Mouse (Mus musculus): ENCODE data around the gene Tbx5. TPM values are rescaled to one million over a fixed set of nuclear protein-coding genes. Genes with fewer than 3 reads are reported as not detected.

Tbx5 gene
- 0.71 and 1.8 TPM in 2 replicates for polyA plus RNA-seq (2015; fragmentation: Nextera tagmentation; extraction: Ambion mirVana)

GRCm38 (mm10) chr5:119832479-119832796 is at the start of gene Tbx5:
TSS of gene Tbx5 (plus strand) at chr5:119832668.
- Histone ChIP-seq H3K4me1 (peaks cover 21% of the 10 kb centered on the region), H3K9me3 (replicated peaks) (no peaks in the 10 kb centered on the region), H3K4me3 (replicated peaks) (peak within 1 kb of the TSS; percentile 31), H3K9ac (no peak within 1 kb of the TSS), H3K27ac (replicated peaks) (no peak within 1 kb of the TSS), H3K4me2 (replicated peaks) (peak within 1 kb of the TSS; percentile 43), H3K27me3 (peaks cover 95% of the 10 kb centered on the region), H3K36me3 (no peaks in the 10 kb centered on the region)
- ATAC-seq (ENCODE audit: insufficient number of reproducible peaks, low FRiP score, low TSS enrichment, low read depth), result no peak
- WGBS, result 7% methylated on average over 16 of the region's 16 CpGs

DNA sequence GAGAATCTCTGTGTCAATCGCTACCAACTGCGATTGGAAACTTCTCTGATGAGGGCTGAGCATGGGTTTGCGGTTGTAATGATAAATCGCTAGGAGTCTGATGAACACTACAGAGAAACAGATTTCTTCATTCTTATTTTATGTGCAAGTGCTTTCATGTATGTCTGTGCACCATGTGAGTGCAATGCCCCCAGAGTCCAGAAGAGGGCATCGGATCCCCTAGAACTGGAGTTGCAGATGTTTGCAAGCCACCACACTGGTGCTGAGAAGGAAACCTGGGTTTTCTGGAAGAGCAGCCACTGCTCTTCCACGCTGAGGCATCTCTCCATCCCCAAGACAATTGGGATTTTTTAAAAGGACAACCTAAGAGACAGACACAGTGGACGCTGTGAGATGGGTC is 46.5 kb upstream of the Tbx5 start:
- no peak overlapping the region for H3K4me3 ChIP-seq (replicated peaks)
- no peak overlapping the region for H3K27ac ChIP-seq (replicated peaks)
- H3K36me3 ChIP-seq, result no peaks in the 10 kb centered on the region
- no peak for ATAC-seq (ENCODE audit: insufficient number of reproducible peaks, low FRiP score, low TSS enrichment, low read depth)
- peaks cover 8% of the 10 kb centered on the region; the same call in 1 of the 2 replicates for H3K27me3 ChIP-seq
- no peak overlapping the region for H3K9ac ChIP-seq
- WGBS, result 89% methylated on average over 7 of the region's 7 CpGs
- no peaks in the 10 kb centered on the region for H3K9me3 ChIP-seq (replicated peaks)
- H3K4me2 ChIP-seq (replicated peaks), result no peak overlapping the region
- no peaks in the 10 kb centered on the region for H3K4me1 ChIP-seq

DNA sequence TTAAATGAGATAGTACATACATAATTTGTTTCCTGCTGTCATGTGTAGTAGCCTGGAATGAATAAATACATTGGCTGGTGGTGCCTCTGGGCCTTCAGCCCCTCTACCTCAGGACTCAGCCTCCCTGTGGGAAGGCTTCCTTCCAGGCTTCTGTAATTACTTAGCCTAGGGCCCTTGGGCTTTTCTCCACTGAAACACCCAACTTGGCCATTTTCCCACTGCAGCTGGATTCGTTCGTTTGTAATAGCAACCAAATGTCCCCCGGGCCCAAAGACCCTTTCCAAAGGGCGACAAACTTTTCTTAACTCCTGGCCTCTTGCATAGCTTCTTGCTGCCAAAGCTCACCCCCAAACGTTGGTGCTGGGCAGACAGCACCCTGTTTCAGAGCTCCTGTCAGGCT is 40.8 kb upstream of the Tbx5 start:
- Histone ChIP-seq H3K27me3 (peaks cover 51% of the 10 kb centered on the region), H3K36me3 (no peaks in the 10 kb centered on the region), H3K27ac (replicated peaks) (no peak overlapping the region), H3K9ac (no peak overlapping the region), H3K4me2 (replicated peaks) (no peak overlapping the region), H3K4me1 (no peaks in the 10 kb centered on the region), H3K9me3 (replicated peaks) (no peaks in the 10 kb centered on the region), H3K4me3 (replicated peaks) (no peak overlapping the region)
- WGBS, result 21% methylated on average over 5 of the region's 5 CpGs
- ATAC-seq (ENCODE audit: insufficient number of reproducible peaks, low FRiP score, low TSS enrichment, low read depth), result no peak

DNA sequence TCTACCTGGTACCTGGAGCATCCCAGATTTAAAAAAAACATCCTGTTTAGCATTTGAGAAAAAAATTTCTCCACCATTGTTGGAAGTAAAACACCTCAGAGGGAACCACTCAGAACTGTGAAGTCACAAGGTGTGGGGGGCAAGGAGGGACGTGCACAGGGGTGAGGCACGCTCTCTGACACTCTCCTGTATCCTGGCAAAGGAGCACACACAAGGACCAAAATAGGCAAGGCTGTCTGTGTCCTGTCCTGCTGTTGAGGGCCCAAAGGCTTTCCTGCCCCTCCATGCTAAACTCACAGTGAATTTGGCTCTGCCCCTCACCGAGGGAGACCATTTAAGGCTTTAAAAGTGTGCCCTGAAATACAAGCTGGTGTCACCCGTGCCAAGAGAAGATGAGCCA is 38.5 kb upstream of the Tbx5 start:
- Histone ChIP-seq H3K4me2 (replicated peaks) (no peak overlapping the region), H3K9me3 (replicated peaks) (no peaks in the 10 kb centered on the region), H3K4me3 (replicated peaks) (no peak overlapping the region), H3K9ac (no peak overlapping the region), H3K27ac (replicated peaks) (no peak overlapping the region), H3K4me1 (no peaks in the 10 kb centered on the region), H3K36me3 (no peaks in the 10 kb centered on the region), H3K27me3 (peaks cover 74% of the 10 kb centered on the region)
- 1% methylated on average over 4 of the region's 4 CpGs for WGBS
- ATAC-seq (ENCODE audit: insufficient number of reproducible peaks, low FRiP score, low TSS enrichment, low read depth), result no peak

DNA sequence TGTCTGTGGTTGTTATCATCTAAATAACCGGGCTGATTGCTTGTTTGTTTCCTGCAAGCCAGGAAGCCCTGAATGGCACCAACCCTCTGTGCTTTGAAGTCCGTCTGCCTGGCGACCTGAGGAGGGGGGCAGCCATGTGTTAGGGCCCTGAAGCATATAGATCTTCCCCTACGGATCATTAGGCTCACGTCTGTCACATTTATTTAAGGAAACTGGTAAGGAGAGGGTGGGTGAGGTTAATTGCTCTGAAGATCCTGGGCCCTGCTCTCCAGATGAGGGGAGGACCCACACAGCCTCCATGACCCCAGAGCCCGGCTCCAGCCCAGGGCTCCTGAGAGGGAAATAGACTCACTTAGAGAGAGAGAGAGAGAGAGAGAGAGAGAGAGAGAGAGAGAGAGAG is 37.1 kb upstream of the Tbx5 start:
- H3K27ac ChIP-seq (replicated peaks), result no peak overlapping the region
- no peak overlapping the region for H3K9ac ChIP-seq
- no peak overlapping the region for H3K4me3 ChIP-seq (replicated peaks)
- 6% methylated on average over 6 of the region's 6 CpGs for WGBS
- no peaks in the 10 kb centered on the region for H3K36me3 ChIP-seq
- ATAC-seq (ENCODE audit: insufficient number of reproducible peaks, low FRiP score, low TSS enrichment, low read depth), result no peak
- H3K4me1 ChIP-seq, result no peaks in the 10 kb centered on the region
- no peak overlapping the region for H3K4me2 ChIP-seq (replicated peaks)
- H3K9me3 ChIP-seq (replicated peaks), result no peaks in the 10 kb centered on the region
- H3K27me3 ChIP-seq, result peaks cover 82% of the 10 kb centered on the region

DNA sequence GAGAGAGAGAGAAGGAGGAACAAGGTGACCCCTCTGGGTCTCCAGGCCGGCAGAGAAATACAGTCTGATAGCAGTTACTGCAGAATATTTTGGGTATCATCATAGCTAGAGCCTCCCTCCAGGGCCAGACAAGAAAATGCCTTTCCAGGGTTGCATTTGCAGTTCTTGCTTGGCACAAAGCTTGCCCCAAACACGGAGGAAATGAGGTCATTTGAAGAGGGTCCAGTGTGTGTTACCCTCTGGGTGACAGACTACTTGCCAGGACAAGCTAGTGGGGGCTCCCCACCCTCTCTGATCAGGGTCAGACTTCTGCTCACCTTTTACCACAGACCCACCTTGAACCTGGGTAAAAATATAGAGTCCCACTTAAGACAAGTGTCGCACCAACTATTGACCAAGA is 36.7 kb upstream of the Tbx5 start:
- Histone ChIP-seq H3K4me2 (replicated peaks) (no peak overlapping the region), H3K27ac (replicated peaks) (no peak overlapping the region), H3K4me3 (replicated peaks) (no peak overlapping the region), H3K27me3 (peaks cover 85% of the 10 kb centered on the region), H3K9me3 (replicated peaks) (no peaks in the 10 kb centered on the region), H3K9ac (no peak overlapping the region), H3K4me1 (no peaks in the 10 kb centered on the region), H3K36me3 (no peaks in the 10 kb centered on the region)
- ATAC-seq (ENCODE audit: insufficient number of reproducible peaks, low FRiP score, low TSS enrichment, low read depth), result no peak
- 10% methylated on average over 3 of the region's 3 CpGs for WGBS

DNA sequence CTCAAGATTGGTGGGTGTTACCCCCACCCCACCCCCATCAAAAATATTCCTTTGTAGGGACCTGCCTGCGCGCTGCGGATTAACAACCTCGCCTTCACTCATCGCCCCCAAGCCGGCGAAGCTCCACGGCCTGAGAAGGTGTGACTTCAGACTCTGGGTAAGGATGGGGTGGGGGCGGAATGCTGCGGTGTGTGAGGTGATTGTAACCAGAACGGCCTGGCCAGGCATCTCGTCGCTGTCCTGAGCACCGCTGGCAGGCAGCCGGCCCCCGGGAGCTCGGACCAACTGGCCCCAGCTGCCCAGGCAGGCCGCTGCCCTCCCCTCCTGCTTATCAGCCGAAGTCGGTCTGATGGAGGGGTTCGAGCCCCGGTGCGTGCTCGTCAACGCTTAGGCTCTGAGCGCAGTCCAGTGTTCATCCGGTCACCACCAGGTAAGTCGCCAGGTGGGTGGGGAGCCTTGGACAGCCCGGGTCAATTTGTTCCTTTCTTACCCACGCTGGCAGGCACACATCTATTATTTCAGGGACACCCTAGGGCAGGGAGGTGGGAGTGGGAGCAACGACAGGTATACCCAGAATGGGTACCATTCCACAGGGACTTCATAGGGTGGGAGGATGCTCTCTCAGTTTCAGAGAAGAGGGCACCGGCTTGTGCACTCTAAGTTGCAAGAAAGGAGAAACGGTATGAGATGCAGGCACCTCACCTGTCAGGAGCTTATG is 35.9 kb upstream of the Tbx5 start:
- H3K36me3 ChIP-seq, result no peaks in the 10 kb centered on the region
- H3K4me2 ChIP-seq (replicated peaks), result no peak overlapping the region
- no peaks in the 10 kb centered on the region for H3K4me1 ChIP-seq
- 1% methylated on average over 33 of the region's 33 CpGs for WGBS
- H3K9ac ChIP-seq, result no peak overlapping the region
- H3K9me3 ChIP-seq (replicated peaks), result no peaks in the 10 kb centered on the region
- no peak overlapping the region for H3K27ac ChIP-seq (replicated peaks)
- no peak overlapping the region for H3K4me3 ChIP-seq (replicated peaks)
- no peak for ATAC-seq (ENCODE audit: insufficient number of reproducible peaks, low FRiP score, low TSS enrichment, low read depth)
- peaks cover 90% of the 10 kb centered on the region for H3K27me3 ChIP-seq

DNA sequence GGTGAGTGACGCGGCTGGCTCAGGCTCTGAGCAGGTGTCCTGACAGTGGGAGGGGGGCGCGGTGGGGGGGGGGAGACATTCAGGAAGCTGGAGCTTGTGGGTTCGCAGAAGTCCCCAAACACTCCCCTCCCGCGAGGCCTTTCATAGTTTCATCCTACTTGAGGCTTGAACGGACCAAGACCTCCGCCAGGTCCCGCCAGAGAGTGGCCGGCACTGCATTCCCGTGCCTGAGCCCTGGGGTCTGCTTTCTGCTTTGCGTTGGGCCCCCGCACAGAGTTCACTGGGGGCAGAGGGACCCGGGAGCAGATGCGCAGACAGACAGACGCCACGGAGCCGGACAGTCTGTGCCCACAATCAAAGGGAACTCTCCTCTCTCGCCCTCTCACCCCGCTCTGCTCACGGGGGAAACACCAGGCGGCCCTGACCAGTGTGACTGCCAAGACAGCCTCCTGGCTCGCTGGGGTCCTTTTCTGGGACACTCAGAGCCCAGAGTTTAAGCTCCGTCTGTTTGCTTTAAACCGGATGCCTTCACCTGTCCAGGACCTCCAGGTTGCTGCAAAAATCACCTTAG is 34.8 kb upstream of the Tbx5 start:
- Histone ChIP-seq H3K36me3 (no peaks in the 10 kb centered on the region), H3K9me3 (replicated peaks) (no peaks in the 10 kb centered on the region), H3K27ac (replicated peaks) (no peak overlapping the region), H3K9ac (no peak overlapping the region), H3K27me3 (peaks cover 97% of the 10 kb centered on the region), H3K4me3 (replicated peaks) (no peak overlapping the region), H3K4me2 (replicated peaks) (no peak overlapping the region), H3K4me1 (no peaks in the 10 kb centered on the region)
- no peak for ATAC-seq (ENCODE audit: insufficient number of reproducible peaks, low FRiP score, low TSS enrichment, low read depth)
- WGBS, result 3% methylated on average over 26 of the region's 26 CpGs

GRCm38 (mm10) chr5:119798261-119798660 is 34.2 kb upstream of the Tbx5 start:
- Histone ChIP-seq H3K9ac (no peak overlapping the region), H3K36me3 (no peaks in the 10 kb centered on the region), H3K4me2 (replicated peaks) (no peak overlapping the region), H3K27me3 (peaks cover 100% of the 10 kb centered on the region), H3K27ac (replicated peaks) (no peak overlapping the region), H3K4me3 (replicated peaks) (no peak overlapping the region), H3K4me1 (peaks cover under 1% of the 10 kb centered on the region; the same call in 1 of the 2 replicates), H3K9me3 (replicated peaks) (no peaks in the 10 kb centered on the region)
- no peak for ATAC-seq (ENCODE audit: insufficient number of reproducible peaks, low FRiP score, low TSS enrichment, low read depth)
- WGBS, result 10% methylated on average over 4 of the region's 4 CpGs

GRCm38 (mm10) chr5:119798713-119799418 is 33.6 kb upstream of the Tbx5 start:
- WGBS, result 4% methylated on average over 5 of the region's 5 CpGs
- no peaks in the 10 kb centered on the region for H3K36me3 ChIP-seq
- no peaks in the 10 kb centered on the region for H3K9me3 ChIP-seq (replicated peaks)
- no peak overlapping the region for H3K4me2 ChIP-seq (replicated peaks)
- H3K27me3 ChIP-seq, result peaks cover 100% of the 10 kb centered on the region
- no peak for ATAC-seq (ENCODE audit: insufficient number of reproducible peaks, low FRiP score, low TSS enrichment, low read depth)
- peaks cover 7% of the 10 kb centered on the region for H3K4me1 ChIP-seq
- no peak overlapping the region for H3K9ac ChIP-seq
- no peak overlapping the region for H3K4me3 ChIP-seq (replicated peaks)
- no peak overlapping the region for H3K27ac ChIP-seq (replicated peaks)

- Histone ChIP-seq H3K36me3 (no peaks in the 10 kb centered on the region), H3K27me3 (peaks cover 100% of the 10 kb centered on the region), H3K27ac (replicated peaks) (no peak overlapping the region), H3K9ac (no peak overlapping the region), H3K9me3 (replicated peaks) (no peaks in the 10 kb centered on the region), H3K4me2 (replicated peaks) (no peak overlapping the region), H3K4me3 (replicated peaks) (no peak overlapping the region), H3K4me1 (peaks cover 8% of the 10 kb centered on the region)
- 9% methylated on average over 9 of the region's 9 CpGs for WGBS
- ATAC-seq (ENCODE audit: insufficient number of reproducible peaks, low FRiP score, low TSS enrichment, low read depth), result no peak
Observed at GRCm38 (mm10) chr5:119799419-119800242, 32.8 kb upstream of the Tbx5 start.

All from embryonic facial prominence, embryonic 15.5 days (tissue).